Mouse (Mus musculus) ovary, postnatal 36 days (tissue): ENCODE measurements at regions not wholly inside any gene's neighbourhood (a gene's known extent, or its start where the extent isn't known, plus 50 kb on each side); places are given as distances from the start of the nearest gene placed in this dataset.
A peak's percentile ranks its signal among the peaks of the same experiment; 100 is the strongest.

ENCODE experiments used
- DNase-seq: peaks from one replicate; pipeline ENCODE4 v3.0.0; 2022; ENCODE audit warnings: low spot score, mixed read lengths

DNA sequence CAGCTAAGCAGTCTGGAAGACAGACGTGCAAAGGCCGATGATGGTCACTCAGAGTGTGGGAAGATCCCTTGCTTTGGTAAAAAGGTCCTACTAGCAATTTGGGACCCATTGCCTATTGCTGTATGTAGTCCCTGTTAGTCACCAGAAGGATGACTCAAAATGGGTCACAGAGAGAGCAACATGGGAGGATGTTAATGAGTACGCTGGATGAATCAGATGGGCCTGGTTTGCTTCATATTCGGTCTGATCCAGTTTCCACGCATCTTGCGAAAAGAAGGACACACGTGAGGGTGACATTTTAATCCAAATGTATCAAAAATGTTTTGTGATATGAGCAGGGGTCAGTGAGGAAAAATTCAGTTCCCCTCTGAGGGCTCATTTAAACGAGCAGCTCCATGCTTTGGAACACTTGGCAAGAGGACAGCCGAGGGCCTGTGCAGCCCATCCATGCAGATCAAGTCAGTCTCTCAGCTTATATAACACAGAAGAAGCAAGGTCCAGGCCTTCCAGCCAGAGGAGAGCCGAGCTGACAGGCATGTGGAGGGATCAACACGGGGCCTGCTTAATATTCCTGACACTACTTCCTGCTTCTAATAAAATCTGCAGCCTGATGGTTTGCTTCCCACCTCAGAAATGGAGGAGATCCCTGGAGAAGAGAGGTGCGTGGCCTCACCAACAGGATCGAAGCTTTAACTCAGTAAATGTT is 579.2 kb upstream of the Gm26657 start:
- DNase-seq, result no peak

DNA sequence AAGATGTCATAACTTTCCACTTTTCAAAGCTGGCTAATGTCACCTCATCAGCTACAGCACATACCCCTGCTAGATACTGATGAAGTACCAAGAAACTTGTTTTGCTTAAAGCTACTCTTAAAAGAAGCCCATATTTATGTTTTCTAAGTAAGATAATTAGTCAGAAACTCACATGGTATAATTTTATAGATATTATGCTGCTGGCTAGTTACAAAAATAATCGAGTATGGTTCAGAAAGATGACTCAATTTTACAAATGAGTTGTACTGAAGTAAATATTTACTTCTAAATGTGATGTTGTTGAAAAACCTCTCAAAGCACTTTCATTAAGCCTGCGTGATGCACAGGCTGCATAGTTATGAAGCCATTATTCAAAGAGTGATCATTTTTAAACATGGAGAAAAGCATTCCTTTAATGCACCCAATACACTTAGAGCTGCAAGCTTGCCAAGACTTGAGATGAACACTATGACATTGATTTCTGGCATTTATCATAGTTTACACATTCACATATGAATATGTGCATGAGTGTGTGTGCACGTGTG is 582.3 kb upstream of the Gm26657 start:
- no peak for DNase-seq

DNA sequence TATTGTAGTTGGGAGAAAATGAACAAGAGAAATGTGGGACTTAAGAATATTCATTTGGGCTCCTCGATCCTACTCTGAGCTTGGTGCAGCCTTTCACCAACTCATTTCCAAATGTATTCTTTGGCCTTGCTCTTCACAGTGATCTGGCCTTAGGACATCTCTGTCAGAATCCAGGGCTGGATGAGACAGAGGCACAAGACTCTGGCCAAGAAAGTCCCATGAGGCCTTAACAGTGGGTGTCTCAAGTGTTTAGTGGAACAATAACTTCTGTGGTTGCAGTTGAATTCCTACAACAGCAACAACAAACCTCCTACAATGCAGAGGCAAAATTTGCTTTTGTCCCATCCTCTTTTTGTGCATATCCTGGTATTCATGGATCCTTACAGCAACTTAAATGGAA is 589.2 kb upstream of the Gm26657 start:
- no peak for DNase-seq

DNA sequence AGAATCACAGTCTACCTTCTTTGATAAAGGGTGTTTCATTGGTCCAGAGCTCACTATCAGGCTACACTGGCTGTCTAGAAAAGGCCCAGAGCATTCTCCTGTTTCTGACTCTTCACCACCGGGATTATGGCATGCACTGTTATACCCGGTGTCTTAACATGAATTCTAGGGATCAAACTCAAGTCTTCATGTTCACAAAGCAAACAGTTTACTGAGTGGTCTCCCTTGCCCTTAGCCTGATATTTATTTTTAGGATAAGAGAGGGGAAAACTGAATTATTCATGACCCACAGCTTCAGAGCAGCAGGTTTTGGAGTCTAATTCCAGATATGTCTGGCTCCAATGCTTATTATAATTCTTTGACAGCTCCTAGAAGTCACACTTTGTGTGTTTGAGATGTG is 596.0 kb upstream of the Gm26657 start:
- no peak for DNase-seq

DNA sequence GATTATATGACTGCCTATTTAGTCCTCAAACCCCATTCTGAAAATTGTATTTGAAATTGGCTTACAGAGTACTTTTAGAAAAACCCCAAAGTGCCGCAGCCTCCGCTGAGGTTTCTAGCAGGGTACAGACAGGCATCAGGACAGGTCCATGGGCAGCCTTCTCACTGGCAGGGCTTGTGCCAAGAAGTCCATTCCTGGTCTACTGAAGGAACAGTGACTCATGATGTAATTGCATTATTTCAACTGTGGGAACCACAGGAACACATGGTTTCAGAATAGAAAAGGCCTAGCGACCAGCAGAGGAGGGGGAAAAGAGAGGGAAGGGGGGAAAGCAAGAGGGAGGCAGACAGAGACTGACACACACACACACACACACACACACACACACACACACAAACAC is 603.0 kb upstream of the Gm26657 start:
- no peak for DNase-seq

DNA sequence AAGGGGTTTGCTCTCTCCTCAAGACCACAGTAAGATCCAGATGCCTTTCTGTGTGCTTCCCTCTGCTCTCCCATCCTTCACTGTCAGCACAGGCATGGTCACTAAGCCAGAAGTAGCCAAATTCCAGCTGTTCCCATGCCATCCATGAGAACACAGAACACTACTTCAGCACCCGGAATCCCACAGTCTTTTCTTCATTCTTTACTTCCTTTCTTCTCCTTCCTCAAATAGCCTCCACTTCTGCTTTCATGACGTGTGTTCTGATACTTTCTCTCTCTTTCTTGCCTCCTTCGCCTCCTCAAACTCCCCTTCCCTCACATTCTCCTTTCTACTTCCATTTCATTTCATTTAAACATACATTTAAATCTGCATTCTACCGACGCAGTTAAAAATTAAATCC is 602.1 kb upstream of the Klf4 start:
- DNase-seq, result no peak

DNA sequence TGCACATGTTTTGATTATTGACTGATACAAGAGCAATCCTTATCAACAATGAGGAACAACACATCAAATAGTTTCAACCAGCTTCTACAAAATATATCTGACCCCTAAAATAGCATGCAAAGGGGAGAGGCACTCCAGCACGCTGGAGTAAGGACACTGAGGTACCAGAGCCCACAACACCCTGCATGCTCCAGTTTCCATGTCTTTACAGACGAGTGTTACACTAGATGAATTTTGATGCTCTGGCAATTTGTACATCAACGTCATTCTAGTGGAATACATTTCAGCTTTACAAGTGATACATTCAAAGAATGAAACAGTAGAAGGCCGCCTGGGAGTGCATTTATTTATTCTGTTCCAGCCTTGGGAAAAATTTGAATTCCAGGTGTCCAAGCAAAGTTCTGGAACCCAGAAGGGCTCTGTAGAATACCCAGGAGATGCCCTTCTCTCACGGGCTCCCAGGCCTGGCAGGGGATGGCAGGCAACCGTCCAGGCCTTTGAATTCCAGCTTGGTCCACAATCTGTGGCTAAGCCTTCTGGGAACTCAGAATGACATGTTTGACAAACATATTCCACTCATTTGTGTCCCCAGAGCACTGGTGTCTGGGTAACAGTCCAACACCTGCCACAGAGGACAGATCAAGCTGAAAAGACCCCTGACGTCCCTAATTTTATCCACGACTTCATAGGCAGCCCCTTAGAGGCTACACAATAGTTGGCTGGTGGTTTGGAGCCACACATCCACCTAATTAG is 595.6 kb upstream of the Klf4 start:
- DNase-seq, result no peak

DNA sequence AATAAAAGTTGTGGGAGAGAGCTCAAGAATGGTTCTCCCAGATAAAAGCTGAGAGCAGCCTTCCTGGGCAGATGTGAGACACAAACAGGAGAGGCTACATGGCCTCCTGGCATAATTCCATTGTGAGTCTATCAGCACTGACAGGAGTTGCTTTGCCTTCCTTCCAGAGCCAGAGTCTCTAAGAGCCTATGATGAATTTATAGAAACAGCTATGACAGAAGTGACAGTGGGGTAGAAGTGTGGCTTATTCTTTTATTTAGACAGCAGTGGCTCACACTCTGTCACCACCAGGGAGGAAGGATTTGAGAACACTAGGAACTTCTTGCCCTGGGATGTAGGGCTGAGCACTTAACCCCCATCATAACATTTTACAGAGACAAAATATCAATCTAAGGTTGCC is 592.2 kb upstream of the Klf4 start:
- no peak for DNase-seq

DNA sequence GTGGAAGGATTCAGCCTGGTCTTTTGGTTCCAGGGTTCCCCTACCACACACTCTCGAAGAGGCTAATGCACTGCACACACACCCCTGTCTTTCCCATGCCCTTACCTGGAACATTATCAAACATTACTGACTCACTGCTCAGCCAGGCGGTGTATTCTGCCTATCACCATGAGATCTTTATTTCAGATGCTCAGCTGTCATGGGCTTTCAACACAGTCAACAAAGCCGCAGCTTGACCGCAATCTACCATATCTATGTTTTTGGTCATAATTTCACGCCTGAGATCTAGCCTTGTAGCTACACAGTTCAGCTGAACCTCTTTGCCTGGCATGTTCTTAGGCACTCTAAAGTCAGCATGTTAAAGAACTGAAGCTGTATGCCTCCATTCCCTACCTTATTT is 589.9 kb upstream of the Klf4 start:
- no peak for DNase-seq

DNA sequence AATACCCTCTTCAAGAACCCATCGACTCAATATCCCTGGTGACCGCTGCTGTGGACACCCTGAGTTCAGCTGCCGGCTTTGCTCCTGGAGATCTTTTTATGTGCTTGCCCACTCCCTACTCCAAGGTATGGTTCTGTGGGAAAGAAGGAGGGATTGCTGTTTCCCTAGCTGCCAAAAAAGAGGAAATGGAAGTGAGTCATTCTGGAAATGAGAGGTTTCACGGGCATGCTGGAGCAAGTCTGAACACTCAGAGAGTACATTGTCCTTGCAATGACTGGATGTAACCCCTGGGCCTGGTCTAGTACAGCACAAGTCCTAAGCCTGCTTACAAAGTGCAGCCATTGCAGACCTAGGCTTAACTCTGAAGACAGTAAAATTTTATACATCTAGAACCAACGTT is 589.4 kb upstream of the Klf4 start:
- no peak for DNase-seq

DNA sequence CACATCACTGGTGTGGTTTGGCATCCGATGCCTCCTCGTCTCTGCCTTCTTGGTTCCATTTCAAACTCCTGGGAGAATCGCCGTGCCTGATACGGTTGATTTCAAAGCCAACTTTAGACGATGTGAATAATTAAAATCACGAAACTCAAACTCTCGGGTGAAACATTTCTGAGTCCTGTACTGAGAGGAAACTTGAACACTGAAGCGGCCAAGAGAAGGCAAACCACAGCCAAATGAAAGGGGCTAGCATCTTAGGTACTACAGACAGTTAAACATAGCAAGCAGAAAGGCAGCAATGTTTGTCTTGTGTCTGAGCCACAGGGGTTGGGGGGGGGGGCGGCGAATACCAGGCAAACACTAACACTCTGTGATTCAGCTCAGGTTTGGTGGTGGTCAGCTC is 588.1 kb upstream of the Klf4 start:
- no peak for DNase-seq

DNA sequence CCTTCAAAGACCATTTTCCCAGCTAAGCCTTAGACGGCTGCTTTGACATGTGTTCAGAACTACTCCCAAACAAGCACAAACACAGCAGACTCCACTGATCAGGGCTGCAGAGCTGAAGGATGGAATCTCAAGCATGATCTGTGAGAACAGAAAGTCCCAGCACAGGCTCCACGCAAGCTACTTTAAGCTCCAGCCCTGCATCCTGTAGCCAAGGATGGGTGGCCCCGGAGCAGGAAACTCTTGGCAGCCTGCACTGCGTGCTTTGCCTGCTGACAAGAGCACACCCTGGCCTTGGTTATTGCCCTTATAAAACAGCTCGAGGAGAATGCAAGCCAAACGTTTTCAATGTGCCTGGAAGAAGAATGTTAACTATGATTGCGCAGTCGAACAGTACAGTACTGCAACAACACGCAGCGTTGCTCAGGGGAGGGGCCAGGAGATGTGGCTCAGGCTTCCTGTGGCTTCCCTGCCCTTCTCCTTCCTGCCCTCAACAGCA is 581.5 kb upstream of the Klf4 start:
- DNase-seq, result peak; percentile 76

DNA sequence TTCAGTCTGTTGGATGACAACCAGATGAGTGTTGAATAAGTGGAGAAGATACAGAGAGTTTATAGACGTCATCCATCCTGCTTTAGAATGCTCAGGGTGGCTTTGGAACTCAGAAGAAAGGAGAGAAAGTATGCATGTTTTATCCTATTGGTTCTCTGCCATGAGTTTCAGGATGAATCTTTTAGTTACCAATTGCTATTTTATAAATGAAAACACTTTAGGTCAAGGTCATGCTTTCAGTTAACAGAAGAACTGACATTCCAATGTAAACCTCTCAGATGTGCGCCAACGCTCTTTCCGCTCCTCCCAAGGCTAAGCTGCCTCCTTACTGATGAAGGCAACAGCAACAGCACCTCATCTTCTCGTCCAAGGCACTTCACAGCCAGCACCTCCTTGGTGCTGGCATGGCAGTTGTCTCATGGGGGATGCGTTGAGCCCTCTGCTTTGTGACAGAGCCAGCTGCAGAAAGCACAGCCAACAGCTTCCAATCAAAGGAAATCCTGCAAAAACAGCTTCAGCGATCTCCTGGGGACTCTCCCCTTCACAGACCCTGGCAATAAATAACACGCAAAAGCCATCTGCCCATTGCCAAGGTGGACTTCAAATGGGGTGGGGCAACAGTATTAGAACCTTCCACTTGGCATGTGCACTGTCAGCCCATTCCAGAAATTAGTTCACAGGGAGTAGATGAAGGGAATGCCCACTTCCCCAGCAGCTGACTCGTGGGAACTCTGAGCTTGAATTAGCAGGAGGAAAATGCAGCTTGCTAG is 580.9 kb upstream of the Klf4 start:
- DNase-seq, result peak; percentile 11

DNA sequence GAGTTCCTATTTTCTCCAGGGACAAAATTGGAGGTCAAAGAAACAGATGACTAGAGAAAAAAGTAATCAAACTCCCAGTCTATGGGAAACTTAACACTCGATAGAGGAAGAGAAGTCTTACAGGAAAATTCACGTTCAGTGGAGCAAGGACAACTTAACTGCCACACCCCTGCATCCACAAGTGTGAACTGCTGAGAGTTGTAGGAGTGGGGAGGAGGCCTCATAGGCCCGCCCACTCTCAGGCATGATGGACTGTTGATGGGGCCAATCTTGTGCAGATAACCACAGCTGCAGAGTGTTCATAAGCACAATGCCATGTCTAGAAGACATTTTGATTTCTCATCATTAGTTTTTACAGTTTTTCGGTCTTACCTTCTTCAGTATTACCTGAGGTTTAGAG is 574.7 kb upstream of the Klf4 start:
- DNase-seq, result no peak

DNA sequence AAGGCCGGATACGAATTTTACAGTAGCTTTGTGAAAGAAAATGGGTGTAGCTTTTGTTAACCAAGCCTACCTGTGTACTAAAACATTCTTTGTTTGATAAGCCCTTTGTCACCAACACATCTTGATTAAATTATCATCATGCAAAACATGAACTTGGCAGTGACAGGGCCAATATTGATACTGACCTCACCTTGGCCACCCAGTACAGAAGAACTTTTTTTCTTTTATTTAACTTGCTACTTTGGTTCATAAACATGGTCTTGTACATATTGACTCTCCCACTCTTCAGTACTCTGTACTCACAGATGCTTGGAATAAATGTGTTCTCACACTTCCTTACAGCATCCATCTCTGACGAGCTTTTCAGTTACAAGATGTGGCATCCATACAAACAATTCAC is 570.0 kb upstream of the Klf4 start:
- no peak for DNase-seq

DNA sequence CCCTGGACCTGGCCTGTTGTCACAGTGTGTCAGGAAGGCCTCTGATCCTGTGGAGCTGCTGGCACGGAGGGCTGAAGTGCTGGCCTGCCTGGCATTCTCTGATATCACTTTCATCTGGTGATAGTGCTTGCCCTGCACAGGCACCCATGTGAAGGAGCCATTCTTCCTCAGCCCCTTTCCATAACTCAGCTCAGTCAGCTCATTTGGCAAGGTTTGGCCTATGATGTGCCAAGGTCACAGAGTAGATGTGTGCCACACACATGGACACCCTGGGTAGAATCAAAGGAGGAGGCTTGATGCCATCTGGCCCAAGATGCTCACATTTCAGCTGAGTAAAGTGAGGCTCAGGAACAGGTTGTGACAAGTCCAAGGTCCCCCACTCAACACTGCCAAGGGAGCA is 558.5 kb upstream of the Klf4 start:
- DNase-seq, result no peak

DNA sequence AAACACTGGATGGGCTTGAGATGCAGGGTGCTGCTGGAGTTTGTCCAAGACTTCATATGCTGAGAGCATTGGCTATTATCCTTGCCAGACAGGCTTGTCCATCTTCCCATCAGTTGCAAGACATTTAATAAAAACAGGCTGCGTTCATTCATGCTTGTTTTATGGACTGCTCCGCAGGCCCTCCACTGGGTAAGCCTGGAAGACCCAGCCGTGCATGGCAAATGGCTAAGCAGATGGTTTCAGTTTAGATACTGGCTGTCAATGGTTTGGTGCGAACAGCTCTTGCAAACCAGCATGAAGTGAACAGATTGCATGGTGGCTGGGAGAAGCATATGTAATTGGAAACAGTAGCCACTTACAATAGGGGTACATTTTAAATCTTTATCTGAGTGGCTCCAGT is 556.4 kb upstream of the Klf4 start:
- no peak for DNase-seq

DNA sequence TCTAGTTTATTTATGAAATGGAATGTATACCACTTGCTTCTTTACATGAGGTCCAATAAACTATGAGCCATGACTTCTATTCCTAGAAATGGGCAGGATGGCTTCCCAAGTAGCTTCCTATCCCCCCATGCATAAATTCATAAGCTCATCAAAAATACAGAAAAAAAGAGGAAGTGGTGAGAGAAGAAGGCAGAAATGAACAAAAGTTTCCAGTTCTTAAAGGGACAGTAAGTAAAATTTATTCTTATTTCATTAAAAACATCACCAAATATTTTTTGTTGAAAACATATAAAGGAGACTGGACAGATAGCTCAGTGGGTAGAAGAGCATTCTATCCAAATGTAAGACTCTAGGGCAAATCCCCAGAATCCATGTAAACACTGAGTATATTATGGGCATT is 554.0 kb upstream of the Klf4 start:
- DNase-seq, result no peak

DNA sequence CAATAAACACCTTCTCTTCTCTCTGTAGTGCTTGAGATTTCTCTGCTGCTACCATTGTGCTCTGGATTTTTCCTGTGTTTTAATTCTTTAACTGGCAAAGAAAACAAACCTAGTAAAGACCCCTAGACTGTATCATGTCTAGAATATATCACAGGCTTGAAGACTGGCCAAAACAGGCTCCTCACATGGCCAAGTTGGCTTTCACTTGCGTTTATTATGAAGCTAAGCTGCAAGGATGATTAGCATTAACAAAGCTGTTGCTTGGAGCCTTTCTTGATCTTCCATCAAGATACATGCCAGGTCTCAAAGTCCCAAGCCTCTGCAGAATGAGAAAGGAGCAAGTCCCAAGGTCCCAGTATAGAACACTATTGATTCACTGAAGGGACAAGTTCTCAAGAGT is 551.9 kb upstream of the Klf4 start:
- no peak for DNase-seq

DNA sequence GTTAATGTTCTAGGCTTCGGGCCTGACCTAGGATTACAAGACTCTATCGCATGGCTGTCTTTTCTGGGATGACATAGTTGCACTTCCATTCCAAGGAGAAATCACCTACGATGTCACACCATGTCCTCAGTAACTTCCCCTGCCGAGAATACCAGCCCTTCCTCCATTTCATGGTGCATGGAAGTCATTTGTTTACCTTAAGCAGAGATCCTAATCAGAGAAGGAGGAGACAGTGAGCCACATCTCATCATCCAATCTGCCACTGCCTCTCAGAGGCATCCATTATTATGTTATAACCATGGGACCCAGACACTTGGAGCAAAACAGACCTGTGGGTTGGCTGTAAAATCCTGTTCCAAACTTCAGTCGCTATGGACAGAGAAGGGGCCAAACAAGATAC is 550.1 kb upstream of the Klf4 start:
- no peak for DNase-seq

DNA sequence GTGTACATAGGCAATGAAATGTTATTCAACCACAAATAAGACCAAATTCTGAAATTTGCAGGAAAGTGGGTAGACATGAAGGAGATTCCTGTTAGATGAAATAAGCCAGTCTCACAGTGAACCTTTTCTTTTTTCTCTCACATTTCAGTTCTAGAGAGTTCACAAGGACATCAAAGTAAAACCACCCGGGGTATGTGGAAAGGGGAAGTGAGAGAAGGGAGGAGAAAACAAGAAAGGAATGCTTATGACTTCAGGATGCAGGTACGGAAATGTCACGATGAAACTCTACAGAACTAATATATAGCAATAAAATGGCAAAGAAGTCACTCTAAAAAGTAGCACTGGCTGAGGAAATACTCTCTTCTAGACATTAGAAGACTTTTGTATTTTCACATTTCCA is 548.7 kb upstream of the Klf4 start:
- DNase-seq, result no peak

DNA sequence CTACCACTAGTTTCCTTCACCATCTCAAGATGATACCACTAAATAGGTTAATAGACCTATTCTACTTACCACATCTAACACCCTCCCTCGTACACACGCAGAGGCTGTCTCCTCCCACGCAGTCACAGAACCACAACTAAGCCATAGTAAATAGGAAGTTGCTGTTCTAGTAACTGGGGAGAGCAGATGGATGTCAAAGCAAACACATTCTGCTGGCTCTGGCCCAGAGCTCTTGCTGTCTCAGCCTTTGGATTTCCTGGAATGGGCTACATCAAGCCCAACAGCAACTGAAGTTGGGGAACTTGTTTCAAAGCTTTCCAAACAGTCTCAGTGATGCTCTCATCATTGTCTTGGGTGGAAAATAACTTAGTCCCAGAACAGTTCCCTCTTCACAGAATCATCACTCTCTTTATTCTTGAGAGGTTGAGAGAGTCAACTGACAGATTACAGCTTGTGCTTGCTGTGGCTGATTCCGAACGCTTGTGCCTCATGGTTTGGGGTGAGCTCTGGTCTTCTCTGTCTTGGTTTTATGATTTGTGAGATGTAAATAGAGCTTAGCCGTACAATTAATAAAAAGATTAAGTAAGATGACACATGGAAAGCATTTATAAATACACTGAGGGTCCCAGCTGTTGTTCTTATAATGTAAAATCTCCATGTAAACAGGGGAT is 538.5 kb upstream of the Klf4 start:
- DNase-seq, result no peak
